ENCODE assay signal across 9 mouse cellular contexts in genomic region chr9:41190745-41191482, GRCm38 (mm10). TPM values are rescaled to one million over a fixed set of nuclear protein-coding genes. Genes with fewer than 3 reads are reported as not detected.
DNase-seq lines count a peak whose midpoint lies in the region; ATAC-seq and TF ChIP-seq lines count a peak whose summit lies in the region.
"Had no signal": no experiment of that assay in that cellular context is flagged by ENCODE, and none has a peak within 500 bp of the region (broad histone marks: within the 10 kb centered on the region; RNA-seq: fewer than 3 reads in every experiment).

No protein-coding gene starts in this region.

- no peak overlapping the region for H3K4me3 ChIP-seq in hindbrain, postnatal 0 days (ENCODE audit: low read length)
- H3K4me3 ChIP-seq: myocyte had no signal

- in situ Hi-C loops in Patski (cut with MboI; ENCODE audit: low pct_unique_long_range_greater_than_20kb): loop anchor here (5.0 to 25.0 kb wide), 2 partner anchors 199 to 554 kb away; no protein-coding TSS in a partner anchor

- H3K4me2 ChIP-seq in hindbrain, postnatal 0 days (ENCODE audit: low read depth, low read length): no peak overlapping the region

- H3K36me3 ChIP-seq in hindbrain, postnatal 0 days (ENCODE audit: insufficient read depth, low read length): no peaks in the 10 kb centered on the region

- CTCF ChIA-PET in Patski (lab: Charles Lee): interaction anchor here (0.7 to 6.5 kb wide), 21 partner anchors 9 to 354 kb away, joined by 3 to 49 read pairs (median 4); no protein-coding TSS in a partner anchor

- H3K9me3 ChIP-seq in hindbrain, postnatal 0 days (ENCODE audit: low read length): no peaks in the 10 kb centered on the region

- TF ChIP-seq CTCF in Patski (IDR thresholded peaks at IDR 0.05): peak; percentile 89
- peak; percentile 100 for TF ChIP-seq CTCF in hindbrain, postnatal 0 days (IDR thresholded peaks at IDR 0.05; ENCODE audit: low read depth)

- 0 out of 2 replicates have a peak overlapping the region, but pooled peaks have one; percentile 17 for H3K9ac ChIP-seq in hindbrain, postnatal 0 days (replicated peaks; ENCODE audit: low read length)

- 16% methylated on average over 9 of the region's 9 CpGs for WGBS in hindbrain, postnatal 0 days

- DNase-seq in Patski (ENCODE audit: low read depth, low spot score): no peak
- DNase-seq in cerebellum, adult 9-11 months: peak; percentile 93
- peak; percentile 73 to 86 for DNase-seq in frontal cortex, postnatal 10 days (ENCODE audit: low spot score in 2 of 2)
- DNase-seq in hindbrain, postnatal 0 days (ENCODE audit: low spot score): peak; percentile 92
- peak; percentile 83 for DNase-seq in left cerebral cortex, adult 11 months (ENCODE audit: low spot score)
- DNase-seq in lung, postnatal 4 days: peak; percentile 65 to 82
- DNase-seq in right cerebral cortex, adult 2 months (ENCODE audit: low spot score in 2 of 2): peak; percentile 90 to 93
- DNase-seq in urinary bladder, adult 2 months (ENCODE audit: low spot score): peak; percentile 46

- ATAC-seq in Patski: no peak
- ATAC-seq in hindbrain, postnatal 0 days: peak; percentile 88

- H3K4me1 ChIP-seq in hindbrain, postnatal 0 days (ENCODE audit: insufficient read depth, low read length): no peaks in the 10 kb centered on the region

- 0 out of 2 replicates have a peak overlapping the region, but pooled peaks have one; percentile 20 for H3K27ac ChIP-seq in hindbrain, postnatal 0 days

- no peaks in the 10 kb centered on the region for H3K27me3 ChIP-seq in Patski
- no peaks in the 10 kb centered on the region for H3K27me3 ChIP-seq in hindbrain, postnatal 0 days (ENCODE audit: insufficient read depth, low read length)

- POLR2A ChIA-PET in Patski (lab: Charles Lee): no interaction called here

RNA-seq across cellular contexts. Expression of gene Ubash3b, which starts 29.4 kb away (rescaled TPM):
- 8.9 TPM for polyA plus RNA-seq in Patski (2021)
- total RNA-seq in hindbrain, postnatal 0 days (2014; rRNA removed): 41.0 and 41.3 TPM in 2 replicates
- 28.0 and 28.6 TPM in 2 replicates for polyA plus RNA-seq in hindbrain, postnatal 0 days (2015; fragmentation: Nextera tagmentation; extraction: Ambion mirVana)
- 4.2 and 4.6 TPM in 2 replicates for polyA plus RNA-seq in urinary bladder, adult 2 months (2012; rRNA removed)
